ENCODE assay signal across 12 mouse cellular contexts in genomic region chr10:19297669-19298068, GRCm38 (mm10). TPM values are rescaled to one million over a fixed set of nuclear protein-coding genes. Genes with fewer than 3 reads are reported as not detected.
DNase-seq lines count a peak whose midpoint lies in the region; ATAC-seq and TF ChIP-seq lines count a peak whose summit lies in the region.
"Had no signal": no experiment of that assay in that cellular context is flagged by ENCODE, and none has a peak within 500 bp of the region (broad histone marks: within the 10 kb centered on the region; RNA-seq: fewer than 3 reads in every experiment).

No protein-coding gene starts in this region.

- TF ChIP-seq POLR2A in thymus, adult 2 months (IDR thresholded peaks at IDR 0.05; ENCODE audit: control insufficient read depth, extremely low read depth, insufficient read depth, low read length, poor library complexity) = no peak
- no peak for TF ChIP-seq POLR2A in cerebellum, adult 2 months (IDR thresholded peaks at IDR 0.05; ENCODE audit: borderline replicate concordance, insufficient read depth, low read length)

- H3K27ac ChIP-seq in heart, postnatal 0 days (ENCODE audit: low read depth) = no peak overlapping the region
- no peak overlapping the region for H3K27ac ChIP-seq in midbrain, postnatal 0 days (ENCODE audit: low read depth, low read length)
- H3K27ac ChIP-seq in midbrain, embryonic 16.5 days (ENCODE audit: low read length) = no peak overlapping the region
- no peak overlapping the region for H3K27ac ChIP-seq in thymus, adult 2 months (ENCODE audit: control insufficient read depth, insufficient read depth, low read length)
- no peak overlapping the region for H3K27ac ChIP-seq in cerebellum, adult 2 months (ENCODE audit: insufficient read depth, low read length)
- no peak overlapping the region for H3K27ac ChIP-seq in midbrain, embryonic 15.5 days

- no peak for TF ChIP-seq EP300 in heart, postnatal 0 days (IDR thresholded peaks at IDR 0.05; ENCODE audit: low read depth)

- no peak overlapping the region for H3K9ac ChIP-seq in heart, postnatal 0 days (replicated peaks; ENCODE audit: low read depth, low read length)
- H3K9ac ChIP-seq in midbrain, postnatal 0 days (replicated peaks; ENCODE audit: low read length, poor library complexity, severe bottlenecking) = no peak overlapping the region
- no peak overlapping the region for H3K9ac ChIP-seq in midbrain, embryonic 16.5 days (ENCODE audit: low read depth, low read length)
- no peak overlapping the region for H3K9ac ChIP-seq in midbrain, embryonic 15.5 days

- no peak for DNase-seq in heart, postnatal 0 days (ENCODE audit: low spot score)
- no peak for DNase-seq in heart, adult 8-10 months (ENCODE audit: low spot score)
- no peak for DNase-seq in midbrain, postnatal 0 days (ENCODE audit: low spot score)
- DNase-seq in T-cell, adult 2 months (ENCODE audit: low spot score) = peak; percentile 38
- DNase-seq in thymus, adult 2 months = peak; percentile 71
- no peak for DNase-seq in cerebellum, adult 2 months
- DNase-seq: heart, adult 11 months had no signal

- TF ChIP-seq CTCF in heart, postnatal 0 days (IDR thresholded peaks at IDR 0.05; ENCODE audit: low read depth) = peak; percentile 37; the same call in 1 of the 2 replicates
- TF ChIP-seq CTCF in midbrain, postnatal 0 days (IDR thresholded peaks at IDR 0.05) = peak; percentile 57
- no peak for TF ChIP-seq CTCF in thymus, adult 2 months (IDR thresholded peaks at IDR 0.05; ENCODE audit: borderline replicate concordance, control insufficient read depth, extremely low read depth, insufficient read depth, low read length, poor library complexity)
- TF ChIP-seq CTCF in cerebellum, adult 2 months (IDR thresholded peaks at IDR 0.05; ENCODE audit: borderline replicate concordance, insufficient read depth, low read depth, low read length) = no peak

- H3K27me3 ChIP-seq in heart, postnatal 0 days (ENCODE audit: control insufficient read depth, insufficient read depth, low read length) = no peaks in the 10 kb centered on the region
- H3K27me3 ChIP-seq in midbrain, postnatal 0 days (ENCODE audit: insufficient read depth, low read length) = no peaks in the 10 kb centered on the region
- no peaks in the 10 kb centered on the region for H3K27me3 ChIP-seq in midbrain, embryonic 16.5 days (ENCODE audit: control insufficient read depth, insufficient read depth, low read depth, low read length)
- H3K27me3 ChIP-seq in thymus, adult 2 months (ENCODE audit: control insufficient read depth, insufficient read depth, low read length) = no peaks in the 10 kb centered on the region
- no peaks in the 10 kb centered on the region for H3K27me3 ChIP-seq in cerebellum, adult 2 months (ENCODE audit: control insufficient read depth, insufficient read depth, low read length)
- no peaks in the 10 kb centered on the region for H3K27me3 ChIP-seq in midbrain, embryonic 15.5 days (replicated peaks)

- no peaks in the 10 kb centered on the region for H3K9me3 ChIP-seq in heart, postnatal 0 days (replicated peaks; ENCODE audit: control insufficient read depth, low read length)
- H3K9me3 ChIP-seq in midbrain, postnatal 0 days (ENCODE audit: low read length) = no peaks in the 10 kb centered on the region
- no peaks in the 10 kb centered on the region for H3K9me3 ChIP-seq in midbrain, embryonic 16.5 days (replicated peaks; ENCODE audit: control insufficient read depth, low read length, poor library complexity, severe bottlenecking)
- no peaks in the 10 kb centered on the region for H3K9me3 ChIP-seq in midbrain, embryonic 15.5 days

- no peak for ATAC-seq in heart, postnatal 0 days (ENCODE audit: insufficient read depth, low read depth)
- no peak for ATAC-seq in midbrain, postnatal 0 days (ENCODE audit: low FRiP score)
- ATAC-seq in midbrain, embryonic 16.5 days = no peak
- no peak for ATAC-seq in midbrain, embryonic 15.5 days (replicated peaks)

- H3K4me2 ChIP-seq in heart, postnatal 0 days (ENCODE audit: low read depth, low read length) = no peak overlapping the region
- no peak overlapping the region for H3K4me2 ChIP-seq in midbrain, postnatal 0 days (ENCODE audit: low read depth, low read length, poor library complexity, severe bottlenecking)
- no peak overlapping the region for H3K4me2 ChIP-seq in midbrain, embryonic 16.5 days (ENCODE audit: low read length)
- H3K4me2 ChIP-seq in midbrain, embryonic 15.5 days = no peak overlapping the region

- H3K4me1 ChIP-seq in heart, postnatal 0 days (ENCODE audit: control insufficient read depth, insufficient read depth) = no peaks in the 10 kb centered on the region
- H3K4me1 ChIP-seq in midbrain, postnatal 0 days (ENCODE audit: insufficient read depth, low read length) = no peaks in the 10 kb centered on the region
- H3K4me1 ChIP-seq in midbrain, embryonic 16.5 days (ENCODE audit: control insufficient read depth, insufficient read depth, low read length) = no peaks in the 10 kb centered on the region
- H3K4me1 ChIP-seq in thymus, adult 2 months (replicated peaks; ENCODE audit: control insufficient read depth, insufficient read depth, low read length) = peaks cover 3% of the 10 kb centered on the region; the same call in 1 of the 2 replicates
- no peaks in the 10 kb centered on the region for H3K4me1 ChIP-seq in cerebellum, adult 2 months (ENCODE audit: control insufficient read depth, insufficient read depth, low read length)
- H3K4me1 ChIP-seq in midbrain, embryonic 15.5 days = no peaks in the 10 kb centered on the region
- H3K4me1 ChIP-seq: megakaryocyte, embryonic 14.5 days had no signal

- no peaks in the 10 kb centered on the region for H3K36me3 ChIP-seq in heart, postnatal 0 days (replicated peaks; ENCODE audit: control insufficient read depth, insufficient read depth, low read length)
- H3K36me3 ChIP-seq in midbrain, postnatal 0 days (ENCODE audit: insufficient read depth, low read length) = no peaks in the 10 kb centered on the region
- no peaks in the 10 kb centered on the region for H3K36me3 ChIP-seq in midbrain, embryonic 16.5 days (ENCODE audit: control insufficient read depth, insufficient read depth, low read length)
- H3K36me3 ChIP-seq in thymus, adult 2 months (ENCODE audit: control insufficient read depth, insufficient read depth, low read length) = no peaks in the 10 kb centered on the region
- no peaks in the 10 kb centered on the region for H3K36me3 ChIP-seq in midbrain, embryonic 15.5 days (replicated peaks)

- no peak overlapping the region for H3K4me3 ChIP-seq in heart, postnatal 0 days (ENCODE audit: low read depth, low read length)
- H3K4me3 ChIP-seq in midbrain, postnatal 0 days (ENCODE audit: low read depth, low read length) = no peak overlapping the region
- no peak overlapping the region for H3K4me3 ChIP-seq in midbrain, embryonic 16.5 days (ENCODE audit: low read depth, low read length)
- no peak overlapping the region for H3K4me3 ChIP-seq in thymus, adult 2 months (ENCODE audit: control insufficient read depth, insufficient read depth, low read length)
- no peak overlapping the region for H3K4me3 ChIP-seq in cerebellum, adult 2 months (replicated peaks; ENCODE audit: insufficient read depth, low read depth, low read length)
- no peak overlapping the region for H3K4me3 ChIP-seq in midbrain, embryonic 15.5 days
- H3K4me3 ChIP-seq: megakaryocyte, embryonic 14.5 days had no signal

- 48% methylated on average over 3 of the region's 3 CpGs for WGBS in heart, postnatal 0 days
- 53% methylated on average over 3 of the region's 3 CpGs for WGBS in midbrain, postnatal 0 days
- 54% methylated on average over 3 of the region's 3 CpGs for WGBS in midbrain, embryonic 16.5 days
- 67% methylated on average over 3 of the region's 3 CpGs for WGBS in thymus, adult 2 months
- whole genome bisulfite sequencing in cerebellum, adult 2 months = 66% methylated on average over 3 of the region's 3 CpGs
- WGBS in midbrain, embryonic 15.5 days = 61% methylated on average over 3 of the region's 3 CpGs

RNA-seq across cellular contexts. Expression of gene Olig3, which starts 58.7 kb away (rescaled TPM):
- total RNA-seq in heart, postnatal 0 days (2014; rRNA removed; ENCODE audit: low replicate concordance) = not detected in 2 replicates
- polyA plus RNA-seq in heart, postnatal 0 days (2015; fragmentation: Nextera tagmentation; extraction: Ambion mirVana) = not detected in 2 replicates
- total RNA-seq in heart, adult 8-10 months (2022) = not detected
- total RNA-seq in midbrain, postnatal 0 days (2014; rRNA removed) = 0.77 TPM in 1 of 2 replicates, not detected in the other
- polyA plus RNA-seq in midbrain, postnatal 0 days (2015; fragmentation: Nextera tagmentation; extraction: Ambion mirVana) = not detected in 2 replicates
- 1.3 and 3.5 TPM in 2 replicates for polyA plus RNA-seq in midbrain, embryonic 16.5 days (2015; fragmentation: Nextera tagmentation; extraction: Ambion mirVana)
- polyA plus RNA-seq in thymus, adult 2 months (2012; rRNA removed) = 3.9 and 4.3 TPM in 2 replicates
- 0.14 and 0.28 TPM in 2 replicates for polyA plus RNA-seq in cerebellum, adult 2 months (2012; rRNA removed)
- 1.6 and 2.7 TPM in 2 replicates for polyA plus RNA-seq in midbrain, embryonic 15.5 days (2015; fragmentation: Nextera tagmentation; extraction: Ambion mirVana)
- total RNA-seq: adrenal gland, adult 18-20 months had no signal
- polyA plus RNA-seq: small intestine, adult 2 months had no signal

Comparison
In these comparisons a context has a peak if more than half of its experiments do, and no peak if none do; other contexts are left out.
1. DNase-seq: peak in T-cell, adult 2 months (single experiment) and thymus, adult 2 months (single experiment); none in heart, postnatal 0 days (single experiment), heart, adult 8-10 months (single experiment), midbrain, postnatal 0 days (single experiment) and cerebellum, adult 2 months (0 of 2).
2. CTCF ChIP-seq: peak in heart, postnatal 0 days (single experiment) and midbrain, postnatal 0 days (single experiment); none in thymus, adult 2 months (single experiment) and cerebellum, adult 2 months (single experiment).